Mouse (Mus musculus) lung, postnatal 0 days (tissue): Measurements from ENCODE around the gene Igfbp6.

Source experiments
- CTCF ChIP-seq: IDR thresholded peaks from 2 replicates; pipeline ENCODE4 v1.5.1; 2016; ENCODE audit warnings: antibody characterized with exemption, mild to moderate bottlenecking
- EP300 ChIP-seq: IDR thresholded peaks from 2 replicates; pipeline ENCODE4 v1.6.1; 2016; ENCODE audit warnings: antibody characterized with exemption, mild to moderate bottlenecking, control low read depth

DNA sequence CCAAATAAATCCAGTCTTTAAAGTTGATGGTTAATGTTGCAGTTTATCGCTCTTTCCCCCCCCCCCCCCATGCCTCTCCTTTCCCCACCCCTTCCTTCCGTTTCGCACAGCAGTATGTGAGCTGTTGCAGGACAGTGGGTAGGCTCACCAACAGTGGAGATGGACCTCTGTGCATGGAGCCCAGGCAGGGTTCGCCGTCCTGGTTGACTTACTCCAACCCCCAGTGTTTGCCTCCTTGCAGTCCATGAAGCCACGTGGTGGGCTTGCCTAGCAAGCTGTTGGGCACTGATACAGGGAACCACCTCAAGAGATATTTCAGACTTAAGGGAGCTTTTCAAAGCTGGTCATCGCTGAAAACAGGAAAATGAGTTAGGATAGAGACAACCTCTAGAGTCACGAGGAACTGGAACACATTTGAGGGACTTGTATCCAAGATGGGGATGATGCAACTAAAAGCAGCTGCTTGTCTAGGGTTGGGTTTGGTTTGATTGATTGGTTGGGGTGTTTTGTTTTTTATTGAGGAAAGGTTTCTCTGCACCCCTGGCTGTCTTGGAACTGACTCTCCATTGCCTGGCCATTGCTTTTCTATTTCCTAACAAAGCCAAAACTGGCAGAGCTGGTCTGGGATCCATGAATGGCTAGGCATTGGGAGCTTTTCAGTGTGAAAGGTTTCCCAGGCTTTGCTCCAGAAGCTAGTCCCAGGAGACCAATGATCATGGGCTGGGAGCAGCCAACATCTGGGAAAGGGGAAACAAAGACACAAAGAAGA, 46.8 kb upstream of the Igfbp6 start:
- TF ChIP-seq EP300 (no peak), CTCF (no peak)
